Mouse (Mus musculus) B cell, adult (primary cell): ENCODE data around the gene Gm10662. TPM values are rescaled to one million over a fixed set of nuclear protein-coding genes. Genes with fewer than 3 reads are reported as not detected.

Experiments used
- total RNA-seq: library from RNA; stranded (reverse); gene quantifications from 4 replicates; pipeline ENCODE4 v1.2.4, GENCODE M21; 2023; ENCODE audit not compliant: inconsistent age

Gm10662 gene
- not detected in 4 replicates for total RNA-seq

GRCm38 (mm10) chr7:23144380-23144779 is at the start of gene Gm10662:
Gm10662 (minus strand) TSS chr7:23144480.

Other genes starting within 250 kb of the Gm10662 start
- gene Gm4214, start 159.8 kb downstream of the Gm10662 start, total RNA-seq, result not detected in 4 replicates
- gene Gm4216, start 124.6 kb downstream of the Gm10662 start, total RNA-seq, result not detected in 4 replicates
- not detected in 4 replicates for gene Vmn1r163, start 88.9 kb downstream of the Gm10662 start, total RNA-seq
- gene Gm8720, start 77.0 kb downstream of the Gm10662 start, total RNA-seq, result not detected in 4 replicates
- gene Vmn1r165, start 72.9 kb upstream of the Gm10662 start, total RNA-seq, result not detected in 4 replicates
- not detected in 4 replicates for gene Vmn1r166, start 107.2 kb upstream of the Gm10662 start, total RNA-seq
- not detected in 4 replicates for gene Gm6902, start 134.4 kb upstream of the Gm10662 start, total RNA-seq
- gene Nlrp4e, start 156.7 kb upstream of the Gm10662 start, total RNA-seq, result not detected in 4 replicates
- not detected in 4 replicates for gene Nlrp5, start 241.4 kb upstream of the Gm10662 start, total RNA-seq